Mouse (Mus musculus) c-Kit-positive CD71-positive TER-119-positive erythroid progenitor cells, embryonic 14.5 days (primary cell): ENCODE measurements around the gene Rnf115.
A peak's percentile ranks its signal among the peaks of the same experiment; 100 is the strongest.
"Not testable (repeated sequence)": the region's sequence is repeated elsewhere in the genome, so short reads cannot be mapped to it uniquely, and the experiment has no call there.

Experiments used
- DNase-seq: peaks from one replicate; pipeline ENCODE4 v3.0.0-alpha.2; 2013; ENCODE audit warnings: low spot score

The Rnf115 gene

GRCm38 (mm10) chr3:96727343-96727827, at the start of gene Rnf115, which contains the start of gene Polr3c:
Gene Rnf115 (plus strand): TSS chr3:96727664.
Gene Polr3c (minus strand): TSS chr3:96727628.
- peak; percentile 92 for DNase-seq

- no peak for DNase-seq
Observed at GRCm38 (mm10) chr3:96678456-96678855, 49.0 kb upstream of the Rnf115 start.

DNA sequence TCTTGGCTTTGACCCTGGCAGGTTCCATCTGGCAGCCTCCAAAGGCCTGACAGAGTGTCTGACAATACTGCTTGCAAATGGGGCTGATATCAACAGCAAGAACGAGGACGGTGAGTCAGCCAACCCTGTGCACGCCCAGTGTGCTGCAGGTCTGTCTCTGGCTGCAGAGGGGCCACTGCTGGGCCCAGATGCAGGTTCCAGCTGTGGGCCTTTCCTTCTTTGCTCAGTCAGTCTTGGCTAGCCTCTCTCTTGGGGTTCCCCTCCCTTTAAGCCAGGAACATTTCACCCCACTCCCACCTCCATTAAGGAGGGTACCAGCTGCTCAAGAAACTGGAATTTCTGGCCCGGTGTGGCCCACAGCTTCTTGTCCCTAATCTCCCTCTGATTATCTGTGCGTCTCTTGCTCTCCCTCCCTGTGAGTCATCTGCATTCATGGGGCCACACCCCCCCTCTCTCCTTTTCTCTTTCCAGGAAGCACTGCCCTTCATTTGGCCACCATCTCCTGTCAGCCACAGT, 48.2 kb upstream of the Rnf115 start:
- peak; percentile 31 for DNase-seq

DNA sequence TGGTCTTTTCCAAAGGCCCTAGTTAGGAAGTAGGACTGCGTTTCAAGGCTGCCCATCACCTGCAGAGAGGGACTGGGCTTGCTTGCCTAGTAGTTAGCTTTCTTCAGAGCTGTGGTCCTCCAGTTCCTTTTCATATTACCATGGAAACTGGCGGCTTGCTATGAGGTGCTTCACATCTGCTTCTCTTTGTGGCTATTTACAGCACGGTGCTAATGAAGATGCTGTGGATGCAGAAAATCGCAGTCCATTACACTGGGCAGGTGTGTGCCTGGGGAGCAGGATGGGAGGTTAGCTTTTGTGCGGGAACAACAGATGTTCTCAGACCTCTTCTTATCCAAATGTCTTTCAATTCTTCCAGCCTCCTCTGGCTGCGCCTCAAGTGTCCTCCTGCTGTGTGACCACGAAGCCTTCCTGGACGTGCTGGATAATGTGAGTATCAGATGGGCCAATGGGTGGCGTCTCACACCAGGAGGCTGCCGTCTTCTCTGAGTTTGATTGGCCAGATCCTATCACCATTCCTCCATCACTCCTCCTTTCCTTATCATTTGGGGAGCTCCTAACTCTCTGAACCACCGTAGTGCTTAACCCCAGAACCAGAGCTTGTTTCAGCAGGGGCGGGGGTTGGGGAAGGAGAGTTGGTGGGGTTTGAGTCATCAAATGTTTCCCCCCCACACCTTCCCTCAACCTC, 47.1 kb upstream of the Rnf115 start:
- no peak for DNase-seq

DNA sequence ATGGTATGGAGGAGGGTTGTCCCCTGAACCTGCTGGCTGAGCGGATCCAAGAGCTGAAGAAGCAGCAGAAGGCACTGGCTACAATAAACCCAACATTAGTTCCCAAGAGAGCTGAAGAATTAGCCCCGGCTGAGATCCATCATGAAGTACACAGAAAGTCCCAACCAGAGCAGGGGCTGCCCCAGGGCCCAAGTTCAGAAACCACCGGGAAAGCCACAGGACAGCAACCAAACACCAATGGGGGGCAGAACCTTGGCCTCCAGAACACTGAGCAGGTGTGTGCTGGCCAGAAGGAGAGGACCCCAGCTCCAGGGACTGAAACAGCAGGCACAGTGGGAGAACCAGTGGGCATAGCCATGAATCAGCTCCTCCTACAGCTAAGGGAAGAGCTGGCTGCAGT, 44.0 kb upstream of the Rnf115 start:
- no peak for DNase-seq

DNA sequence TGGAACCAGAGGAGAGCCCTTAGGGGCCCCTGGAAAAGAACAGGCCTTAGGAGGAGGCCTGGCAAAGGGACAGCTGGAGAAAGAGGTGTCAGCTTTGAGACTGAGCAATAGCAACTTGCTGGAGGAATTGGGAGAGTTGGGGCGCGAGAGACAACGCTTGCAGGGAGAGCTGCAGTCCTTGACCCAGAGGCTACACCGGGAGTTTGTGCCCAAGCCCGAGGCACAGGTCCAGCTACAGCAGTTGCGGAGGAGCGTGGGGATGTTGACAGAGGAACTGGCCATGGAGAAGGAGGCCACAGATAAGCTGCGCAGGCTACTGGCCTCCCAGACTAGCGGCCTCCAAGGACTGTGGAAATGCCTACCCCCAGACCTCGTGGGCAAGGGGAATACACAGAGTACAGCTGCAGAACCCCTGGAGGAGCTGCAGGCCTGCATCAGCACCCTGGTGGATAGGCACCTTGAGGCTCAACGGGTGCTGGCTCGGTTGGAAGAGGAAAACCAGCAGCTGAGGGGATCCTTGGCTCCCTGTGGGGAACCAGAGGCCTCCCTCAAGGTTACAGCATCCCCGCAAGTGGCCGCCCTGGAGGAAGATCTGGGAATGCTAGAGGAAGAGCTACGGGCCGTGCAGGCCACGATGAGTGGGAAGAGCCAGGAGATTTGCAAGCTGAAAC, 43.2 kb upstream of the Rnf115 start:
- no peak for DNase-seq

GRCm38 (mm10) chr3:96684822-96685156, 42.7 kb upstream of the Rnf115 start:
- no peak for DNase-seq

- DNase-seq, result not testable (repeated sequence)
Observed at GRCm38 (mm10) chr3:96686057-96686456, 41.4 kb upstream of the Rnf115 start.

DNA sequence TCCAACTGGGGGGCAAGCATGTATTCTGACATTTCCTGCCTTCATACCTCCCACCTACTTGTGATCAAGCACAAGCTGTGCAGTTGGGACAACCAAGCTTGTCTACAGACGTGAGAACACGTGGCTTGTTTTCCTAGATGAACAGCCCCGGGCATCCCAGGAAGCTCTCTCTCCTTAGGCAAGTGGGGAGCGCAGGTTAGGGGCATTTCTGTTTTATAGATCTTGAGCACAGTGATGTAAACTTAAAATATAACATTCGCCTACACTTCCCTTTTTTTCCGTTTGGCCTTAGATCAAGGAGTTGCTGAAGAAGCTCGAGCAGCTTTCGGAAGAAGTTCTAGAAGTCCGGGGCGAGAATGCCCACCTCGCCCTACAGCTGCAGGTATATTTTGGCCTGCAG, 38.6 kb upstream of the Rnf115 start:
- DNase-seq, result no peak

DNA sequence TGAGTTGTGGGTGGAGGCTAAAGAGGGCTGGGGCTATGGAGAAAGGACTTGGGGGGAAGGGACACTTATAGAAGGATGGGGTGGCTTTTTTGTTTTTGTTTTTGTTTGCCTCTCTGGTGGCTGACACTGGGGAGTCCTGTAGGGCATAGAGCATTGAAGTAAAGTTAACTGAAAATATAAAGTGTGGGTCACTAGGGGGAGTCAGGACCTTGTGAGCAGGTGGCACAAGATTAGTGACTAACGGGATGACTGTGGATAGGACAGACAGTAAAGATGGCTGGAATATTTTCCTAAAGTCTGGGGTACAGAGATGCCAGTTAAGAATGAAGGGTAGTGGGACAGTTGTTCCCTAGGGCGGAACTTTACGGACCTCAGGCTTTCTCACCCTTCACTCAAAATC, 37.2 kb upstream of the Rnf115 start:
- no peak for DNase-seq

DNA sequence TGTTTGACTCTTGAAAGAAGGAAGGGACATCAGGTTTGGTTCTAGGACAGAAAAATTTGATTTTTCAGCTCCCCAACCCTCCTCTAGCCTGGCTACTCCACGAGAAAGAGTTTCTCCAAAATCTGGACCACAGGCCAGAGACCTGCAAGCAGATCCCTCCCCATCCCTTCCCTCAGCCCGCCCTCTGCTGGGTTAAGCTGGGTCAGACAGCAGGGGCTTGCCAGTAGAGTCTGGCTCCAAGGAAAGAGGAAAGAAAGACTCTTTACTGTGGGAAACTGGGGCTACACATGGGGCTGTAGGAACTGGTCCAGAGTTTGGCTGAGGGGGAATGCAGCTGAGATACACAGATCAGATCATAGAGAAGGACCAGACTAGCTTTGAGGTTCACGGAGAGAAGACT, 35.0 kb upstream of the Rnf115 start:
- no peak for DNase-seq

DNA sequence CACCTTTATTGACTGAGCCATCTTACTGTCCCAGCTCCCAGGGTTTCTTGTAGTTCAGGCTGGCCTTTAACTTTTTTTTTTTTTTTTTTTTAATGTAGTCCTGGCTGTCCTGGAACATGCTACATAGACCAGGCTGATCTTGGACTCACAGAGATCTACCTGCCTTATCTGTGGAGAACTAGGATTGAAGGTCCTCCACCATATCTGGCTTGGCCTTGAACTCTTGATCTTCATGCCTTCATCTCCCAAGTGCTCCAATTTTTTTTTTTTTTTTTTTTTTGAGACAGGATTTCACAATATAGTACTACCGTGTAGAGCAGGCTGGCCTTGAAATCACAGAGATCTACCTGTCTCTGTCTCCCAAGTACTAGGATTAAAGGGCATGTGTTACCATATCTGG, 33.9 kb upstream of the Rnf115 start:
- no peak for DNase-seq

- peak; percentile 55 for DNase-seq
Observed at GRCm38 (mm10) chr3:96696198-96696765, 31.2 kb upstream of the Rnf115 start, which contains the start of gene Pias3. Gene Pias3 (plus strand): TSS chr3:96696384.

DNA sequence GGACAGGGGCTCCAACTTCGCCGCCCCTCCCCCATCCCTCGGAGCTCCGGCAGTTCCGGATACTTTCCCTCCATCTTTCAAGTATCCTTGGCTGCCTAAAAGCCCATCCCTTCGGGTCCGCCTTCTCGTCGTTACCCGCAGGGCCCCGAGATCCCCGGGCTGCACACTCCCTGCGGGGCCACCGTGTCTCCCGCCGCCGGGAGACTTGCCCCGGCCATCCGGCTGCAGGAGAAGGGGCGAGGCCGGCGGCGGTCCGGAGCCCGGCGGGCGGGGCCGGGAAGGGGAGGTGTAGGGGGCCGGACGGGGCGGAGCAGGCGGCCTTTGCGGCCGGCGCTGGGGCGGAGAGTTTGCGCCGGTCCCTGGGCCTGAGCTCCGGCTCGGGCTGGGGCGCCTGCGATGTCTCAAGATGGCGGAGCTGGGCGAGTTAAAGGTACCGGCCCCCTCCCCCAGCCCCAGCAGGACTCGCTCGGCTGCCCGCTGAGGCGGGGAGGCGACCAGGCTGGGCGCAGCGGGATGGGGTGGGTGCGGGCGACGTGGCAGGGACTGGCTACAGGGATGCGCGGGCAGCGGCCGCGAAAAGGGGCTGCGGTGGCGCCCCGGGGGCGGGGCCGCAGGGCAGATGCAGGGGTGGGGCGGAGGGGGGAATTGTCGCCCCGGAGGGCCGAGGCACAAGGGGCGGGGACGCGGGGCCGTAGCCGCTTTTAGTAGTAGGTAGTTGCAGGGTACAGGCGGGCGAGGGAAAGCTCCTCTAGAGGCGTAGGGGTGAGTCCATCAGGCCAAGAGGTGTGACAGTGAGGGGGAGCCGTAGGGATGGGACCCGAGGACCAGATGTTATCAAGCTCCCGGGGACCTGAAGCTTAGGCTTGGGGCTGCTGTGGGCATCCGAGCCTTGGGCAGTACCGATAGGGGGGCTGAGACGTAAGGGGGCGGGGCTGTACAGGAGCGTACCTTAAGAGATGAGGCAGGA, 30.4 kb upstream of the Rnf115 start:
- DNase-seq, result peak; percentile 76

- no peak for DNase-seq
Observed at GRCm38 (mm10) chr3:96698993-96699690, 28.3 kb upstream of the Rnf115 start.

DNA sequence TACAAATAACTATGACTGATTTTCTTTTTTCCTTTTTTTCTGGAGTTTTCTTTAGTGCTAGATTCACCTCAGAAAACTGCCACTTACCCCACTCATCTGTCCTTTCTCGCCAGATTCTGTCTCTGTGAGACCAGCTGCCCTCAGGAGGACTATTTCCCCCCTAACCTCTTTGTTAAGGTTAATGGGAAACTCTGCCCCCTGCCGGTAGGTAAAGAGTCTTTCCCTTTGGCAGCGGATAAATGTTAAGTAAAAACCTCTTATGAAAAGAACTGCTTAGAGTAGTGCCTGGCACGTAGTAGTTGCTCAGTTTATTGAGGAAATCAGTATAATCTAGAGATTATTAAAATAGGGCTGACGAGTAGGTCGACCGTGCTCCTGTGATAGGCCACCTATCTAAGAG, 27.1 kb upstream of the Rnf115 start:
- DNase-seq, result peak; percentile 49

- DNase-seq, result no peak
Observed at GRCm38 (mm10) chr3:96701003-96701402, 26.5 kb upstream of the Rnf115 start.

DNA sequence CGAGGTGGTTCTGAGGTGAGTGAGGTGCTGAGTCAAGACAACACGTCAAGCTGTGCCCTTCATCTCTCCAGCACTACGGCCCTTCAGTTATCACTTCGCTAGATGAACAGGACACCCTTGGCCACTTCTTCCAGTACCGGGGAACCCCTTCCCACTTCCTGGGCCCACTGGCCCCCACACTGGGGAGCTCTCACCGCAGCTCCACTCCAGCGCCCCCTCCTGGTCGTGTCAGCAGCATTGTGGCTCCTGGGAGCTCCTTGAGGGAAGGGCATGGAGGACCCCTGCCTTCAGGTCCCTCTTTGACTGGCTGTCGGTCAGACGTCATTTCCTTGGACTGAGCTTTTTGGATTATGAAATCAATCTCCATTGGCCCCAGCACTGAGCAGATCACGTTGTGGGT, 22.7 kb upstream of the Rnf115 start:
- no peak for DNase-seq

DNA sequence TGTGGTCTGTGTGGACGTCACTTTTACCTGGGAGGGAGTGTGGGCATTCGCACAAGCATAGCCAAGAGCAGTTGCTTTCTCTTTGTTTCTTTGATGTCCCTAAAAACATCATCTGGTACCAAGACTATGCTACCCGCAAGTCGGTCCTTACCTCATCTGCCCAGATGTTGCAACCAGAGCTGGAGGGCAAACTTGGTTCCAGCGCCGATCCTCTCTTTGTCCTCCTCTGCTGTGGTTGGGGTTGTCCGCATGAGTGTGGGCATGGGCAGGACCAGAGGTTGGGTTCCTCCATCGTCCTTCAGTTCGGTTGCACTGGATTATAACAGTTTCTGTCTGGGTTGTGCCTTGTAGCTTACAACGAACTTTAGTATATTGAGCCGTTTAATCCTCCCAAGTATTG, 21.2 kb upstream of the Rnf115 start:
- DNase-seq, result no peak

DNA sequence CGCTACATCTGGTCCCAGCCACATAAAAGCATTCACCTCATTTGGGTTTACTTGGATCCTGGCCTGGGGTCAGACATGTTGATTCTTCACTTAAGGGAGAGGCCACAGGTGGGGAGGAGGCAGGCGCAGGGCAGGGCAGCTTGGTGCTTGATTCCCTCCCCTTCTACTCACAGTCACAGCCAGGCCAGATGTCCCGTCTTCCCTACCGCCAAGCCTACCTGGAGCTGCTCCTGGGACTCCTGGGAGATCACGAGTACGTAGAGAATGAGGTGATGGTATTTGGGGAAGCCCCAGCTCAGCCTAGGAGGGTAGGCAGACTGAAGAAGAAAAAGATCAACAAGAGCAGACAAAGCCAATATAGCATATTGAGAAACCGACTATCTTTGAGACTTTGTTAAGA, 20.5 kb upstream of the Rnf115 start:
- DNase-seq, result no peak
